Mouse (Mus musculus) intestine, embryonic 14.5 days (tissue): ENCODE results near the gene Slc38a2. TPM values are rescaled to one million over a fixed set of nuclear protein-coding genes. Genes with fewer than 3 reads are reported as not detected.
A peak's percentile ranks its signal among the peaks of the same experiment; 100 is the strongest.

Experiments
- ATAC-seq: fragments of 200-750 bp; cut with Nextera tagmentation; replicated peaks from 2 replicates; pipeline ENCODE4 v1.8.0; 2017; ENCODE audit warnings: low read depth, moderate number of reproducible peaks, moderate TSS enrichment, moderate library complexity; ENCODE audit not compliant: low FRiP score, low TSS enrichment
- DNase-seq: peaks from one replicate; pipeline ENCODE4 v3.0.0-alpha.2; 2018; ENCODE audit warnings: low spot score
- H3K27ac ChIP-seq: fragments of 300-500 bp; sonication (generic); 2 replicates; pipeline ENCODE4 v1.5.1; 2014; ENCODE audit warnings: low read depth, mild to moderate bottlenecking, control low read depth
- H3K27me3 ChIP-seq: fragments of 300-500 bp; sonication (generic); replicated peaks from 2 replicates; pipeline ENCODE4 v1.6.1; 2014; ENCODE audit warnings: low read length, control low read depth; ENCODE audit not compliant: control insufficient read depth, insufficient read depth
- H3K36me3 ChIP-seq: fragments of 300-500 bp; sonication (generic); 2 replicates; pipeline ENCODE4 v1.6.1; 2014; ENCODE audit warnings: low read length, control low read depth; ENCODE audit not compliant: control insufficient read depth, insufficient read depth
- H3K4me1 ChIP-seq: fragments of 300-500 bp; sonication (generic); replicated peaks from 2 replicates; pipeline ENCODE4 v1.6.1; 2014; ENCODE audit warnings: low read length, control low read depth, mixed read lengths; ENCODE audit not compliant: control insufficient read depth, insufficient read depth
- H3K4me2 ChIP-seq: fragments of 300-500 bp; sonication (generic); 2 replicates; pipeline ENCODE4 v1.6.1; 2014; ENCODE audit warnings: low read length
- H3K4me3 ChIP-seq: fragments of 300-500 bp; sonication (generic); 2 replicates; pipeline ENCODE4 v1.5.1; 2014; ENCODE audit warnings: low read depth, low read length, control low read depth, mixed read lengths
- H3K9ac ChIP-seq: fragments of 300-500 bp; sonication (generic); 2 replicates; pipeline ENCODE4 v1.6.1; 2014; ENCODE audit warnings: mild to moderate bottlenecking, low read length
- H3K9me3 ChIP-seq: fragments of 300-500 bp; sonication (generic); 2 replicates; pipeline ENCODE4 v1.6.1; 2016; ENCODE audit warnings: low read length, control low read depth; ENCODE audit not compliant: control insufficient read depth
- WGBS: fragments of 180-500 bp; shearing (Covaris S2); extraction: QIAGEN DNeasy Blood & Tissue Kit; methylation state at CpG from one replicate; pipeline ENCODE4 v1.1.7; 2014; 5-methylcytosine and 5-hydroxymethylcytosine counted together
- polyA plus RNA-seq: library from polyadenylated mRNA; unstranded; fragments of >200 nt; fragmentation: Nextera tagmentation; extraction: Ambion mirVana; gene quantifications from 2 replicates; pipeline ENCODE4 v1.2.1, GENCODE M21; 2014

The Slc38a2 gene
- polyA plus RNA-seq, 1 experiment from 2014 or later = 129 TPM

DNA sequence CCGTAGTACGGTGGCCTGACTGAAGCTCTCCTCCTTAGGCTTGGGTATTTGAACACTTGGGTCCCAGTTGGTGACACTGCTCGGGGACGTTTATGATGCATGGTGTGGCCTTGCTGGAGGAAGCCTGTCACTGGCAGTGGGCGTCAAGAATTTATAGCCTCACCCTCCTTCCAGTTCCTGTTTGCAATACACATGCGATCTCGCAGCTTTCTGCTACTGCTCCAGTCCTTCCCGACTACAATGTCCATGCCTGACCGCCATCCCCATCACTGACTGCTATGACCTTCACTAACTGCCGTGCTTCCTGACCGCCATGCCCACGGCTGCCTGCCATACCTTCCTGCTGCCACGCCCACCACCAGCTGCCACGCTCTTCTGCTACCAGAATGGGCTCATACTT lies 44.0 kb downstream of the Slc38a2 start:
- no peak overlapping the region for H3K4me3 ChIP-seq
- no peak overlapping the region for H3K9ac ChIP-seq
- 0 out of 2 replicates have a peak, but pooled peaks cover 4% of the 10 kb centered on the region for H3K4me1 ChIP-seq
- no peaks in the 10 kb centered on the region for H3K36me3 ChIP-seq
- no peaks in the 10 kb centered on the region for H3K27me3 ChIP-seq
- no peaks in the 10 kb centered on the region for H3K9me3 ChIP-seq
- 84% methylated on average over 14 of the region's 14 CpGs for WGBS
- DNase-seq (no peak), ATAC-seq (no peak)
- no peak overlapping the region for H3K27ac ChIP-seq
- no peak overlapping the region for H3K4me2 ChIP-seq

DNA sequence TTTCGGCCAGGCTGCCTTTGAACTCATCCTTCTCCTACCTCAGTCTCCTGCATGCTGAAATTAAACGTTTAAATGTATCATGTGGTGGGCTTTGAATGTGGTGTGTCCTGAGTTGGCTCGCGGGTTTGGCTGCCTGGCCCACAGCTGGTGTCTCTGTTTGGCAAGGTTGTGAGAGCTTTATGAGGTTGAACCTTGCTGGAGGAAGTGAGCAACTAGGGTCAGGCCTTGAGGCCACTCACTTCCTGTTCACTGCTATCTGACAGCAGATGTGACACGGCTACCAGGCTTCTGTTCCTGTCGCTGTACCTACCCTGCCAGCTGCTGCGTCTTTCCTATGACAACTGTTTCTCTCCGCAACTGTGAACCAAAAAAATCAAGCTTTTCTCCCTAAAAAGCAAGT lies 44.8 kb downstream of the Slc38a2 start:
- no peaks in the 10 kb centered on the region for H3K36me3 ChIP-seq
- H3K9me3 ChIP-seq = no peaks in the 10 kb centered on the region
- H3K4me2 ChIP-seq = no peak overlapping the region
- H3K27ac ChIP-seq = no peak overlapping the region
- WGBS = 54% methylated on average over 8 of the region's 8 CpGs
- no peaks in the 10 kb centered on the region for H3K27me3 ChIP-seq
- ATAC-seq (no peak), DNase-seq (no peak)
- 0 out of 2 replicates have a peak, but pooled peaks cover 4% of the 10 kb centered on the region for H3K4me1 ChIP-seq
- no peak overlapping the region for H3K4me3 ChIP-seq
- H3K9ac ChIP-seq = no peak overlapping the region

DNA sequence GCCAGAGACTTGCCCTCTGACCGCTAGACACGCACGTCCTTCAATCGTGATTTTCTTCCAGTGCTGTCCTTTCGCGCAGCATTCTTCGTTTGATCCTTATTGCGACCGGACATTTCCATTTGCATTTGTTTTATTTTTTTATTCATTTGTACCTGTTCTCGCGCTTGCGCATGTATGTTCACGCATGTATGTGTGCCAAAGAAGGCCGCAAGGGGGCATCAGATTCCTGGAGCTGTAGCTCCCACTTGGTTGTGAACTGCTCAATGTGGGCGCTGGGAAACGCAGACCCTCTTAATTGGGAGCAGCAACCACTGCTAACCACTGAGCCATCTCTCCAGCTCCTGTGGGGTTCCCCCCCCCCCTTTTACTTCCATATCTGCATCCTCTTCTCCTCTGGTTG lies 46.5 kb downstream of the Slc38a2 start:
- Histone ChIP-seq H3K27me3 (no peaks in the 10 kb centered on the region), H3K9me3 (no peaks in the 10 kb centered on the region), H3K9ac (no peak overlapping the region), H3K27ac (no peak overlapping the region), H3K4me1 (no peaks in the 10 kb centered on the region), H3K4me2 (no peak overlapping the region), H3K4me3 (no peak overlapping the region), H3K36me3 (no peaks in the 10 kb centered on the region)
- ATAC-seq = no peak
- DNase-seq = no peak
- 94% methylated on average over 16 of the region's 16 CpGs for WGBS

DNA sequence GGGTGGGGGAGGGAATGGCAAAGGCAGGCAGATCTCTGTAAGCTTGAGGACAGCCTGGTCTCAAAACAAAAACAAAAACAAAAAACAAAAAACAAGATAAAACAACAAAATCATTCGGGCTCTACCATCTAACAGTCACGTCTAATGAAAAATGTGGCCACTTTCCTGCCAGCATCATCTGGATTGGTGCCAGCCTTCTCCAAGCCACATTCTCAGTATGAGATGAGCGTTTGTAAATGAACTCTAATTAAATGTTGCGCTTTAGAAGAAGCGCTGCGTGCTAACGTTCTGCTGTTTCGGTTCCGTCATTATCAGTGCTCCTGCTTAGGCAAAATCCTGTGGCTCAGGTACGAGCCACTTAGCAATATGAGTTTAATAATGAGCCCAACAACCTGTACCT lies 47.0 kb downstream of the Slc38a2 start:
- Histone ChIP-seq H3K27ac (no peak overlapping the region), H3K9me3 (no peaks in the 10 kb centered on the region), H3K4me3 (no peak overlapping the region), H3K36me3 (no peaks in the 10 kb centered on the region), H3K4me1 (no peaks in the 10 kb centered on the region), H3K4me2 (no peak overlapping the region), H3K27me3 (no peaks in the 10 kb centered on the region), H3K9ac (no peak overlapping the region)
- WGBS = 86% methylated on average over 10 of the region's 10 CpGs
- ATAC-seq (no peak), DNase-seq (no peak)

DNA sequence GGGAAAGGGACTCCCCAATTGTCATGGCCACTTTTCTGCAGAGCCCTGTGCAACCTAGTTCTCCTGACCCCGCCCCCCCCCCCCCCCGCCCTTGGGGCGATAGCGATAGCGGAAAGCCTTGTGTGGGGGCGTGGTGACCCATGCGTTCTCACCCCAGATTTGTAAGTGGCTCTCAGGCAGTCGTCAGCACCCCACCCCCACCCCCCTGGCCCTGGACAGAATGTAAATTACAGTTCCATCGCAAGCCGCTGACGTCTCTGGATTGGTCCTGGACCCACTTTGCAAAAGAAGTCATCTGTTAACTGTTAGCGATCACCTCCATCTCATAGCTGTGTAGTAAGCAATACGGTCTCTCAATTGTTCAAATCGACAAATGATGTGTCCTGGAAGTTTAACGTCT lies 52.2 kb downstream of the Slc38a2 start:
- Histone ChIP-seq H3K36me3 (no peaks in the 10 kb centered on the region), H3K4me3 (no peak overlapping the region), H3K4me2 (no peak overlapping the region), H3K9ac (no peak overlapping the region), H3K4me1 (no peaks in the 10 kb centered on the region; the same call in 1 of the 2 replicates), H3K9me3 (no peaks in the 10 kb centered on the region), H3K27ac (no peak overlapping the region), H3K27me3 (no peaks in the 10 kb centered on the region)
- DNase-seq = no peak
- WGBS = 38% methylated on average over 14 of the region's 15 CpGs
- ATAC-seq = no peak

DNA sequence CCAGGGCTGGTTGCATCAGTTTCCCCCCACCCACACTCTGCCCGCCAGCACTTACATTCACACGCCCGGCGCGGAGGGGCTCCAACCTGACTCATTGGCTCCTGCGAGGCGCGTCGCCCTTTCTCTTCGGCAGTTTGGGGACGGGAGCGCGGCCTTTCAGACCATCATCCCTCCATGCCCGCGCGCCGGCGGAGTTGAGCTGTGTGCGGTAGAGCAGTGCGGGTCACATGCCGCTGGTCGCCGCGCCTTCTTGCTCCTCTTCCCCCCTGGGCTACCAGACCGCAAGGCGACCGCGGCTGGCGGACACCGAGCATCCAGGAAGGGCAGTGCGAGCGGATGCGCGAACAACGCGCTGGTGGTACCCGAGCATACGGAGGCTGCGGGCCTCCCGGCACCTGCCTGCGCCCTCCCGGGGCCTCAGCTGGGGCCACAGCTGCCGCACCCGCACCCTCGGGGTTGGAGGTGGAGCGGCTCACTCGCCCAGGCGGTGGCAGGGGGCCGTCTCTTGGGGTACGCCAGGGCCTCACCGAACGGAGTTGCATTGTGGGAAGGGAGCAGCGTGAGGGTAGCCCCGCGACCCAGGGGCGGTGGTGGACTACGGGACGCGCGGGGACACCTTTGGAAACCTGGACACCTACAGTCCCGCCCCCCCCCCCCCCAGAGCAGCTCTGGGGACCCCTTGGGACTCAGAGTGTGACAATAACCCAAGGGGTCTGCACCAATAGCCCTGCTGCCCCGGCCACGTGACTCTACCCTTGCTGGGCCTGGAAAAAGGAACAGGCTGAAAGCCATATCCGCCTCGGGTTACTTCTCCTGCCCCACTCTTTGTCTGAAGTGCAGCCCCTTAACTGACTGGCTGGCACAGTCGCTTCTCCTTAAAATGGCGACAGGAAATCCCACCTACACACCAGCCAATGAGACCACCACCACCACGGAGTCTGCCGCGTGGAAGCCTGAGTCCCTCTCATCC lies 56.8 kb downstream of the Slc38a2 start, which contains the start of gene Slc38a1:
Gene Slc38a1 (minus strand): TSS at position 478 of the 970 bp plus-strand sequence.
- peak within 1 kb of the TSS; percentile 77 for H3K4me3 ChIP-seq
- H3K9me3 ChIP-seq = no peaks in the 10 kb centered on the region
- peak within 1 kb of the TSS; percentile 90 for H3K4me2 ChIP-seq
- peak within 1 kb of the TSS; percentile 97 for H3K27ac ChIP-seq
- peak; percentile 91 for DNase-seq
- peak; percentile 79 for ATAC-seq
- H3K36me3 ChIP-seq = 0 out of 2 replicates have a peak, but pooled peaks cover 2% of the 10 kb centered on the region
- H3K4me1 ChIP-seq = peaks cover 3% of the 10 kb centered on the region; the same call in 1 of the 2 replicates
- under 1% methylated on average over 67 of the region's 70 CpGs for WGBS
- no peaks in the 10 kb centered on the region for H3K27me3 ChIP-seq
- H3K9ac ChIP-seq = peak within 1 kb of the TSS; percentile 88

DNA sequence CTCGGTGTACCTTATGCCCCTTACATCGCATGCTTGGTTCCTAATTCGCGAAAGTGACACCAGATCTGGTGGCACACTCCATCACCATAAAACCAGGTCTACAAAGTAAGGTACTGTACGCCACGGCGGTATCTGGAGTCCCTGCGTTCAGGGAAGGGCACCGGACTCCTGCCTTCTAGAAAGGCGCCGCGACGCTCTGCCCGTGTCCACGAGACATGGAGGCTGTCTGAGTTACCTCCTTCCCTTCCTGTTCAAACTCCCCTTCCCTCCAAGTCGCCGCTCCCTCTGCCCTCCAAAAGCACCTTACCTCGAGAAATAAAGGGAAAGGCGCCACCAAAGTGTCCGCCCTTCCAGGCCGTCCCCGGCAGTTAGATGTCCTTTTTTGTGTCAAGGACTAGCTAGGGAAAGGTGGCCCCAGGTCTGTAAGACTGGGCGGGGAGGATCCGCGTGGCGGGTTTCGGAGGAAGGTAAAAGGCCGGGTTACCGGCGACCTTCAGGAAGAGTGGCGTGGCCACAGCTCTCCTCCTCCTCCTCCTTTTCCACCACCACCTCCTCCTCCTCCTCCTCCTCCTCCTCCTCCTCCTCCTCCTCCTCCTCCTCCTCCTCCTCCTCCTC lies 57.6 kb downstream of the Slc38a2 start:
- Histone ChIP-seq H3K36me3 (peaks cover 2% of the 10 kb centered on the region; the same call in 1 of the 2 replicates), H3K9me3 (no peaks in the 10 kb centered on the region), H3K27ac (peak overlapping the region; percentile 97), H3K27me3 (no peaks in the 10 kb centered on the region), H3K4me1 (peaks cover 3% of the 10 kb centered on the region; the same call in 1 of the 2 replicates), H3K4me3 (peak overlapping the region; percentile 77), H3K4me2 (peak overlapping the region; percentile 90), H3K9ac (peak overlapping the region; percentile 88)
- peak; percentile 71 for DNase-seq
- WGBS = under 1% methylated on average over 31 of the region's 31 CpGs
- ATAC-seq = peak; percentile 8; the same call in 1 of the 2 replicates

DNA sequence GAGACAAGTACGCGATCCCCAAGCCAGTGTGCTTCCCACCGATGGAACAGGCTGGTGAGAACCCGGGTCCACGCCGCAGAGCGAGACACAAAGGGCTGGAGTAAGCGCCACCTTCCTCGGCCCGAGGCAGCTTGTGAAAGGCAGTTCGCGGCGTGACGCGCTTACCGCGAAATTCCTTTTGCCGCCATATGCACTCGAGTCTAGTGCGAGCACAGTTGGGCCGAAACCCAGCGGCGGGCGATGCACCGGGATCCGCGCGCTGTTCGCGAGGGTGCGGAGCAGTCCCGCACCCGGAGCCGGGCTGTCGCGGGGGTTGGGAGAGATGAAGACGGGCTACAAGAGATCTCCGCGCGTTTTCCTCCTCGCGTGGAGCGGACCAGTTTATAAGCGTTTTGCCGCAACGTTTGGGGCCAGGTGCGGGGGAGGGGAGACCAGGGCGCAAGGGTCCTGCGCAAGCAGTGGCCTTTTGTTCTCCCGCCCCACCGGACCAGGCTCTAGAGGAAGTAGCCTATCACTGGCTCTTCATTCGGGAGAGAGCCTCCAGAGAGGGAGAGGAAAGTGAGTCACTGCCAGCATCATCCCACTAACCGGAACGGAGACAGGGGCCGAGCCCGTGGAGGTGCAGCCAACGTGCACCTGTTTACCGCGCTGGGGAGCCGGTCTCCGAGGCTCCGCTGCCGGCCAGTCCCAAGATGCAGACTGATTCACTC lies 58.3 kb downstream of the Slc38a2 start:
- Histone ChIP-seq H3K36me3 (peaks cover 4% of the 10 kb centered on the region; the same call in 1 of the 2 replicates), H3K9ac (peak overlapping the region; percentile 88), H3K4me2 (peak overlapping the region; percentile 90), H3K4me1 (peaks cover 3% of the 10 kb centered on the region; the same call in 1 of the 2 replicates), H3K9me3 (no peaks in the 10 kb centered on the region), H3K4me3 (peak overlapping the region; percentile 77), H3K27ac (peak overlapping the region; percentile 97), H3K27me3 (no peaks in the 10 kb centered on the region)
- WGBS = under 1% methylated on average over 63 of the region's 63 CpGs
- DNase-seq = peak; percentile 89
- peak; percentile 67 for ATAC-seq
